Mouse (Mus musculus) erythroblast, embryonic 14.5 days (primary cell): ENCODE data around the gene Hoxb2.

Experiments
- GATA1 ChIP-seq: IDR thresholded peaks from 2 replicates; pipeline ENCODE4 v1.6.1; 2012; ENCODE audit warnings: low read length, inconsistent platforms, mixed read lengths
- TAL1 ChIP-seq: IDR thresholded peaks from 3 replicates; pipeline ENCODE4 v1.6.1; 2012; ENCODE audit warnings: low read length, inconsistent platforms, mixed read lengths

GRCm38 (mm10) chr11:96383381-96383780, 33.1 kb downstream of the Hoxb2 start:
- TF ChIP-seq GATA1, result no peak
- no peak for TF ChIP-seq TAL1
